Mouse (Mus musculus) bone marrow macrophage, adult 2 months (primary cell): ENCODE measurements around the gene BC049352.

Source experiments
- CTCF ChIP-seq: IDR thresholded peaks from 2 replicates; pipeline ENCODE4 v1.5.1; 2012; ENCODE audit warnings: low read depth, mild to moderate bottlenecking, low read length, moderate library complexity
- POLR2A ChIP-seq: IDR thresholded peaks from 2 replicates; pipeline ENCODE4 v1.6.1; 2012; ENCODE audit warnings: mild to moderate bottlenecking, low read depth, low read length, borderline replicate concordance

GRCm38 (mm10) chr9:45255967-45256366 lies 74.2 kb downstream of the BC049352 start:
- TF ChIP-seq CTCF, result no peak
- TF ChIP-seq POLR2A, result no peak
